Mouse (Mus musculus): ENCODE measurements at regions not wholly inside any gene's neighbourhood (a gene's known extent, or its start where the extent isn't known, plus 50 kb on each side); places are given as distances from the start of the nearest gene placed in this dataset.

DNA sequence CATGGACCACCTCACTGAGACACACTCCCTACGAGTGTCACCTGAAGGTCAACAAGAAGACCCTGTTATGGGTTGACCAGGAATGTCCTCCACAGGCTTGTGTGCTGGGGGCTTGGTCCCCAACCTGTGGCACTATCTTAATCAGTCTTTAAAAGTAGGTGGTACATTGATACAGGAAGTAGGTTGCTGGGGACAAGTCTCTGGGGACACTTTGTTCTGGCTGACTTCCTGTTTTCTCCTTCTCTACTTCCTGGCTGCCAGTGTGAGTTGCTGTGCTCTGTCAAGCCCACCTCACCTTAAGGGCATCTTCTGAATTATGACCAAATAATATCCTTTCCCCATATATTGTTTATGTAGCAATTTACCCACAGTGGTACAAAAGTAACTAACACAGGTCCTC is 96.1 kb downstream of the Cct6b start:
- no peak for DNase-seq

DNA sequence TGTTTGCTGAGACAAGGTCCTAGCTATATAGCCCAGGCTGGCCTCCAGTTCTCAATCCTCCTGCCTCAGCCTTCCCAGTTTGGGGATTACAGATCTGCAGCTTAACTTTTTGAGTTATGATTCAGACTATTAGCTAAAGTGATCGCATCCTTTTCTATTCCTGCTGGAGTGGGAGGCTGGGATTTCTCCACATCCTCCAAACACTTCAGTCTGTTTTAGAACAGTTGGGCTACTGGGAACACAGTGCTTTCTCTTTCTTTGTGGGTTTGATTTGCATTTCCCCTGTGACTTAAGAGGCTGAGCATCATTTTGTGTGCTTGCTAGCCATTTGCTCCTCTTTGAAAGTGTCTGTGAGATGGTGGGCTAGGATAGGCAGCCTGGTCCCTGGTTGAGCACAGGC is 100.0 kb downstream of the Cct6b start:
- no peak for DNase-seq

DNA sequence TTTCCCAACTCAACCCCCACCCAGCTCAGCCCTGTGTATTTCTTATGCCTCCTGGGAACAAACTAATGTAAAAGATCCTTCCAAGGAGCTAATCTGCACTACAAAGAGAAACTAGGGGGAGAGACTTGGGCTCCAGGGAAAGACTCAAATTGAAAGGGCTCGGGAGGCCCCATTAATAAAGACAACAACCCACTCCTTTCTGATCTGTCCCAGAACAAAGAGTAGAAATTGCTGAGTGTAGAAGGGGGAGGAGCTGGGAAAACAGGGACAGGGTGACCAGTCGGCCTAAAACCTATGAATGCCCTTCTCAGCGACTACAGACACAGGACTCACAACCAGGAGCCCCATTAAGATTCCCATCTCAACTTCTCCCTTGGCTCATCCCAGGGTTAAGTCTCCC is 102.0 kb downstream of the Cct6b start:
- DNase-seq, result no peak

DNA sequence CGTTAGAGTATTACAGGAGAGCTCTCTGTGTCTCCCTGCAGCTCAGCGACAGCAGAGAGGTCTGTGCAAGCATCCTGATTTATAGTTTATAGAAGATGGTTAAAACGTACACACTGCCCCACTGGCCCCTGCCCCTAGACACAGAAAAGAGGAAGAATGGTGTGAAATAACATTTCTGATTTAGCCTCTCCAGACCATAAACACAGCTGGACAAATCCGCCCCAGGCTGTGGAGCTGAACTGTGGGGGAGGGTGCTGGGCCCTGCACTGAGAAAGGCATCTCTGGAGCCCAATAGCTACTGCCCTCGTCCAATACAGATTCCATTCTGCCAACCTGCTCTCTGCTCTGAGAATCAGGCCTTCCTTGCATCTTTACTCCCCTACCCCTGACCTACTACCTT is 112.4 kb downstream of the Cct6b start:
- DNase-seq, result no peak

DNA sequence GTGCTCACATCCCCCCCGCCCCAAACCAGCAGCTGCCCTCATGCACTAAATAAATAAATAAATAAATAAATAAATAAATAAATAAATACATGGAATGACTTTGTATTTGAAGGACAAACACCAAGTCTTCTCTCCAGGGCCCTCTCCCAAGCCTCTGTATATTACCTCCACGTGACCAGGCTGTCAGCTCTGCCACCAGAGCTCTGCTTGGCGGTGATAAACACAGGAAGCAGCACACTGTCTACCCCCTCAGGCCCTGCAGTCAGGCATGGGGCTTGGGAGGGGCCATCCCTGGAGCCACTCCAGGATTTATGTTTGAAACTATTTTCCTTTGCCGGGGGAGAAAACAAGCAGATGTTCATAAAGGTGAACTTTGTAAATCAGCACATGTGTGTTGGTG is 125.6 kb downstream of the Cct6b start:
- DNase-seq, result no peak

DNA sequence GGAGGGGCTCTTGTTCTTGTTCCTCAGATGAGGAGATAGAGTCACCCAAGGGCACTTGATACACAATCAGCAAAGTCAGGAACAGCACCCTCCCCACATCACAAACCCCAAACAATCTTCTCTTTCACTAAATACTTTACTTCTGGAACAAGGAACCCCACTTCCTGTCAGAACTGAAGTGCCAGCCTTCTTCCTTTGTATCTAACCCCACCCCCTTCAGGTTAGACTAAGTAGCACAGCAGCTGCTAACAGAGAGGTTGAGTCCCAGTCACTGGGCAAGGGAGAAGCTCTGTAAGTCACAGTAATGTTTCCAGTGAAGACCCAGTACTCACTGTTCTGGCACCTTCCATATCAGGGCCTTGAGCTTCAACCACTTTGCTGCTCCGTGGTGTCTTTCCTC is 131.9 kb downstream of the Cct6b start:
- DNase-seq, result no peak

DNA sequence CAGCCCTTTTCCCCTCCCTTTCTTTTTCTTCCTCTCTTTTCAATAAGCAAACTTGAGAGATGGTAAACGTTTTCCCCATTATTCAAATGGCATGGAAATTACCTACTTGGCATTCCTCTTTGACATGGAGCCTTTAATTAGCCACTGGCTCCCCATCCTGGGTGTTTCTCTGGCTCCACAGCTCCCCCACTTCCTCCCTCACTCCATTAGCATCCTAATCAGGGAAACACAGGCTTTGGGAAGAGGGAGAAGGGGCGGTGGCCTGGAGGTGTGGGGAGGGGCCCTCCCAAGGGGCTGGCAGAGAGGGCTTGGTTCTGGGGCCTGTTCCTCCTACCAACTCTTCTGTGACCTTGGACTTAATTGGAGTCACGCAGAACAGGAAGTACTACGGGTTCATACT is 132.7 kb downstream of the Cct6b start:
- no peak for DNase-seq

DNA sequence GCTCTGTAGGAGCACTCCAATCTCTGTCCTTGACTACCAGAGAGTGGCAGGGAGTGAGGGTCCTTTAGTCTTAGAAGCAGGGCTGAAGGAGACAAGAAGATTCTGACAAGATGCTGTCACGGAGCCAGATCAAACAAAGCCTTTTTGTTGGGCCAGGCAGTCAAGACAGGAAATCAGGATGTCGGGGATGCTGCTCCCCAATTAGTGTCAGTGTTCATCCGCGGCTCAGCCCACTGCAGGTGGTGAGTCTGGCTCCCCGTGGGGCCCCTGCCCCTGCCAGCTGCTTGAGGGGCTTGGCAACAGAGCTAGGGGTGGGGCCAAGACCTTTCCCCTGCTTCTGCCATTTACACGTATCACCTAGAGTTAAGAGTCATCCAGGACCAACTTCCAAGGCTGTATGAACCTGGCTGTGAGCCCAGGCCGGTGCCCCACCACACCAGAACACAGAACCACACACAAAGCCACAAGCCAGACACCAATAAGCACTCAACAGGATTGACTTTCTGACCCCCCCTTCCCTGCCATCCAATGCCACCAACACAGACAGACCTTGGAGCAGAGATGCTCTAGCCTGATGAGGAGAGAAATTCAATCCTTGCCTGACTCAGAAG is 137.5 kb downstream of the Cct6b start:
- DNase-seq, result no peak

DNA sequence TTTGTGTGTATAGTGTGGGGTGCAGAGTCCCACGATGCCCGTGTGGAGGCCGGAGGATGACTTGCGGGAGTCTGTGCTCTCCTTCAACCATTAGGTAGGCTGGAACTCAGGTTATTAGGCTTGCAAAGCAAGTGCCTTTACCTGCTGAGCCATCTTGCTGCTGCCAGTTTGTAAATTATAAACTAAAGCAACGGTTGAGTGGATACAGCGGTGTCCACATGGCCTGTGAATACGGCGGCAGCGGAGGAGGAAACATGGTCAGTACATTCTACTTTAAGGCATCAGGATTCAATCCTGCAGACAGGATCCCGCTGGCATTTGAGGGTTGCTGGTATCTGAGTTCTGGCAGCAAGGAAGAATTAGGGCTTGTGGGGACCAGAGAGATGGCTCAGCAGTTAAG is 143.1 kb downstream of the Cct6b start:
- DNase-seq, result no peak

DNA sequence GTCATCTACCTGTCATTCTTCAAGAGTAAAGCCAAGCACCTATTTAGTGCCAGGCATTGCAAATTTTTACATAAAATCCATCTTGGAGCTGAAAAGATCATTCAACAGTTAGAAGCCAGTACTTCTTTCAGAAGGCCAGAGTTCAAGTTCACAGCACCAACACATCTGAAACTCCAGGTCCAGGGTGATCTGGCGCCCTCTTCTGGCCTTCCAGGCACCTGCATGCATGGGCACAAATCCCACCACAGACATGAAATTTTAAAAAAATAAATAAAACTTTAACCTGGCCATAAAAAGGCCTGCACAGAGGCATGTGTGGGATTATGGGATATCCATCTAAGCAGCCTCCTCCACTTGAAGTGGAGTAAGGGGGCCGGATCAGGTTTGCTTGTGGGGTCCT is 144.7 kb downstream of the Cct6b start:
- DNase-seq, result no peak

DNA sequence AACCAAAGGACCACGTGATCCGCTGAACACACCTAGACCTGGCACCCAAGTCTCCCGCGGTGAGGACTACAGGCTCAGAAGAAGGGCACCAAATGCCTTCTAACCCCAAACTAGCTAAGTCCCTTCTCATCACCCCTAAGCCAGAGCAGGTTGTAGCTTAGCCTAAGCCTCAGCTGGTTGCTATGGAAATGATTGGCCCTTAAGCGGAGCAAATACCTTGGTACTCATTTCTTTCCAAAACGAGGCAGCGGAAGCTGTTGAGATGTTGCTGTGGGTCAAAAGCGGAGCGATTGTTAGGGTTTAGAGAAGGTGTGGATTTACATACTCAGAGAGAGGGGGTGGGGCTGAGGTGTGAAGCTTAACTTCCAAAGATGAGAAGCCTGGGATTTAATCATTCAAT is 145.7 kb downstream of the Cct6b start:
- DNase-seq, result no peak

DNA sequence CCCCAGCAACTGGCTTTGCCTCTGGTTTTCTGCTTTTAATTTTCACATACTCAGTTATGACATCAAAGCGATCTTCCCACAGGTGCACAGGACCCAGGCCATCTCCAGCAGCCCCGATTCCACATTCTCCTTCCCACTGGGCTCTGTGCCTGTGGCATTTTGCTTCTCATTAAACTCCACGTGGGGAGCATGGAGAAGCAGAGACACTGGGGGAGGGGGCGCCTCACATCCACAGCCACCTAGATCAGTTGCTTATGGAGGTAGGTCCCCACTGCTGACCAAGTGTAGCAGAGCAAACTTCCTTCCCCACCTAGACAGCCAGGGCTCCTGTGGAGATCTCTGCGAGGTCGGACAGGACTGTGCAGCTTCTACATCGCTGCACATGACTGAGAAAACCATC is 147.3 kb downstream of the Cct6b start:
- DNase-seq, result peak; percentile 47 to 62

DNA sequence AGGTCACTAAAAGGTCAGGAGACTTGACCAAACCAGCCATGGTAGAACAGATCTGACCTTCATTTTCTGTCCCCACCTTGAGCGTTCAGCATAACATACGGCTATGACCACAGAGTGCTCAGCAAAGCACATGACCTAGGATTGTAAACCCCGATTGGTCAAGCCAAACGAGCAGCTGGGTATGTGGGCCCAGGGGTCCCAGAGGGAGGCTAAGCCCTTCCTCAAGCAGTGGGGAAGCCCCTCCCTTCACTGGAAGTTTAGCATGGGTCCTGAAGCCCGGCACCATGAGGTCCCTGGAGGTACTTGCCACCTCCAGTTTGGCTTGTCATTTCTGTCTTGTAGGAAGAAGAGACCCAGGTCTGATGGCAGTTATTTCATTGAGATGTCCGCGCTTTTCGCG is 149.8 kb downstream of the Cct6b start:
- DNase-seq, result no peak

DNA sequence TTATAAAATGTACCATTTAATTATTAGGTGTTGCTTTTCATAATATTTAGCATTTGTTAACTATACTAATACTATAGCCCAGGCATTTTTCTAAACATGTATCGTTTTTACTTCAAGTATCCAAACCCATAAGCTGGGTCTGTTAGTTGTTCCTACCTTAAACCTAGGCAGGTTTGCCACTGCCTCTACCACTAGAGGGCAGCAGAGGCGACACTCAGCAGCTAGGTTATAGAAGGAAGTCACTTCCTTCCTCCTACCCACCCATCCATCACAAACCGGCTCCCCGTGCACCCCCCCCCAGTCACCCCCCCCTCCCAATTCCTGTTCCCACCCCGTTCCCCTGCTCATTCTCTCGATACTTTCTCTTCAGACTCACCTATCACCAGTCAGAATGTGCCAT is 150.6 kb downstream of the Cct6b start:
- peak; percentile 85 to 90 for DNase-seq

DNA sequence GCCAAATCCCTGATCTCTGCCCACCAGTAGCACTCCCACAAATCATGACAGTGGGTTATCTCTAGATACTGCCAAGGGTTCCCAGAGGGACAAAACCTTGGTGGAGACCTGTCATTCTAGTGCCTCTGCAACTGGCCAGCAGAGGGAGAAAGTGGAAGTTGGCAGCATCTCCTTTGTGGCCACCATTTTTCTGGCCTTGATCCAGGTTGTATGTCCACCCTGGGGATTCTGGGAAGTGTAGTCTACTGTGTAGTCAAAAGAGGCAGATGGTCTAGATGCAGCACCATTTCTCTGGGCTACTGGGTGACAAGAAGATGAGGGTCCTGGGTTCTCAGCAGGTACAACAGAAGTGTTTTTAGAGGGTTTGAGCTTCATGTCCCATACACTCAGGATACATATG is 152.1 kb downstream of the Cct6b start:
- peak; percentile 68 to 83 for DNase-seq

DNA sequence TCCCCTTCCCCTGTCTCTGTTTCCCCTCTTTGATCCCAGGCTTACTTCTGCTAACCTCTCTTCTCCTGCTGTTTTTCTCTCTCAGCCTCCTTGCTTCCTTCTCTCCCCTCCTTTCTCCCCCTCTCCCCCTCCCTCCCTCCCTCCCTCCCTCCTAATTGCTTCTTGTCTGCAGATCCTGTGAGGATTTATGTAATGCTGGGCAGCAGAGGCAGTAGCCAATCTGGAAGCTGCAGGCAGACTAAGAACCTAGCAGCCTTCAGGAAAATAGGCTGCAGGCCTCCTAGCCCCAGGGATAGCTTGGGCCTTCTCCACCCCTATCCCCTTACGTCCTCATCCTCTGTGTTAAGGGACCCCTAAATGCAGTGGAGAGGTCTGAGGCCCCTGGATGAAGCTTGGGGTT is 155.2 kb downstream of the Cct6b start:
- no peak for DNase-seq

DNA sequence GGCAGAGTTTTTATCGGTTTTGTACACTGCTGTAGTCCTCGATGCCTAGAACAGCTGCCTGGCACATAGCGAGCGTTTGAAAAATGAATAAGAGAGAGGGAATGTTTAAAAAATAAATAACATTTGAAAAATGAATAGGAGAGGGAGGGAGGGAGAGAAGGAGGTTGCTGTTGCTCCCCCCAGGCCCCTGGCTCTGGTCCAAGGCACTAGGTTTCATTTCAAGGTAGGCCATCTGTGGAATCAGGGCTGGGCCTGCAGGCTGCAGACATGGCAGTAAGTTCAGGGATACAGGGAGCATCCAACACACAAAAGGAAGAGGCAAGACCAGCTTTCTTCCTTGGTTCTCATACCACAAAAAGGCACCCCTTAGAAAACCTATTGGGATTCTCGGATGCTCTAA is 156.5 kb downstream of the Cct6b start:
- peak; percentile 68 to 75 for DNase-seq

DNA sequence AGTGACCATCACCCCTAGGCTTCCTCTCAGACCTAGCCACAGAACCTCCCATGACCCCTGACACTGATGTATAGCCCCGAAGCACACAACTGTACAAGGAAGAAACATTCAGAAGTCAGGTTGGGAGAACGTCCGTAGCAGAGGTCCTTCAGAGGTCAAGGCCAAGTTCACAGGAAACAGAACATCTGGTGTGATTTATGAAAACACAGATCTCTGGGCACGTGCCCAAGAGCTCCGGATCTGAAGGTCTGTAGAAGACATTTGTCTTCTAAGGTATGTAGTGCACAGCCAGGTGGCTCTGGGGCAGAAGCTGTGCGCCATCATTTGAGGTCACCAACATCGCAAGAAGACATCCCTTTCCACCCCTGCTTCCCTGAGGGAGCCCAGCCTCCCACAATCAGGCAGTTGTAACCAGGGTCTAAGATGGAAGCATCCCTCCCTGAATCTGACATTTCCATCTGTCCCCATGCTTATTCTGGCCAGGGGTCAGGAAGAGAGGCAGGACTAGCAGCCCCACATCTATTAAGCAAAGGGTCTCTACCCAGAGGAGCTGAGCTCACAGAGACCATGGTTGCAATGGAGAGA is 159.8 kb downstream of the Cct6b start:
- DNase-seq, result peak in 1 of 2 experiments; percentile 31

DNA sequence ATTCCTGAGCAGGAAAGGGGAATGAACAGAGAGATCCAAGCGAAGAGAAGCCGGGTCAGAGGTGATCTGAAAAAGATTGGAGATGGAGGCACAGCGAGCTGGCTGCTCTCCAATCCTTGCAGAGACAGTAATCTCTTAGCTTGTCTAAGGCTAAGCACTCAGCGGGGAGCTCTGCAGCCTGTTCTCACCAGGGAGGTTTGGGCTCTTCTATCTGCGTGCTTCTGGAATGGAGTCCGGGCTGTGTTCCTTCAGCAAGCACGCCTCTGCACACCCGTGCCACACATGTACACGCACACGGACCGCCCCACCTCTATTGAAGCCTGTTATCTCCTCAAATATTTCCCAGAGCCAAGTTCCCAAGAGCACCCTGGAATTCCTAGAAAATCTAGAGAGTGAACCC is 161.3 kb downstream of the Cct6b start:
- peak; percentile 46 to 64 for DNase-seq

DNA sequence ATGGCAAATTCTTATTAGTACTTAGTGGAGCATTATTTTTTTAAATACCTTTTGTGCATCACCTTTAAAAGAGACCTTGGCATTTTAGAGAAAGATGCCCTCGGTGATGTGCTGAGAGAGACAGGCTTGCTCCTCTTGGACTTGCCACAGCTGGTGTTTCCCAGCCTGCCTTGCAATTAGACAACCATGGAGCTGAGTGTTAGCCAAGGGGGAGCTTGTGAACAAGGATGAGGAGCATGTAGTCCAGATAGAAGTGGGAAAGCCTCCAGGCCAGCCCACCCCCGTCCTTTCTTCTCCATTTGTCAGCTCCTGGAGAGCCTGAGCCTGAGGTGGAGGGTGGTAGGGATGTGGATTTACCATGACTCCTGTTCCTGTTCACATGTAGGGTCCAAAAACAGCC is 161.9 kb downstream of the Cct6b start:
- no peak for DNase-seq

DNA sequence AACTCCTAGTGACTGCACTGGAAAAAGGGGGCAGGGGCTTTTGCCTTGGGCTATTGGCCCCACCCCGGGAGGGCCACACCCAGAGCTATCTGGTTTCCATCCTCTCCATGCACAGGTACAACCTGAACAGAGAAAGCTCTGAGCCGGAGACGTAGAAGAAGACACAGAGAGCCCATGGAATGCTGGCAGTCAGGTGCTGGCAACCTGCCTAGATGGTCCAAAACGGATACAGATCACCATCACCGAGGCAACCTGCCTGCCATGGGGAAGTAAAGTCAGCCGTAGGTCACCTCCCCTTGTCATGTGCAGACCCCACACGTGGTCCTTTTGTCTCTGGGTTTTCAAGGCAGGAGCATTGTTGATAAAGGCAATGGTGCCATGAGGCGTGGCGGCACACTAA is 164.0 kb downstream of the Cct6b start:
- DNase-seq, result peak; percentile 49 to 66

DNA sequence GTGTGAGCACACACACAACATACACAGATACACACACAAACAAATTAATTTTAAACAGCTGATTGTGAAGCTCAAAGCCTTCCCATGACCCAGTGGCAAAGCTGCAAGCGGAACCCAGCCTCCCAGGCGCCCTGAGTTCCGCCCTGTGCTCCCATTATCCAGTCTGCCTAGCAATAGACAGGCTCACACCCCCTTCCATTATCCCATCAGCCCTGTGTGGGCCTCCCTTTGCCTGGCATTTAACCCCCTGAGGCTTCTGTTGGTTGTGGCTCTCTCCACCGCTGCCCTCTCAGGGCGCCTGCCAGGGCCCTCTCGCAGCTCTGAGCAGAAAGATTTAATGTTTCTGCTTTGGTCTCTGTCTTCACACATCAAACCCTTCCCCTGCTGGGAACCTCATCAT is 166.4 kb downstream of the Cct6b start:
- no peak for DNase-seq

DNA sequence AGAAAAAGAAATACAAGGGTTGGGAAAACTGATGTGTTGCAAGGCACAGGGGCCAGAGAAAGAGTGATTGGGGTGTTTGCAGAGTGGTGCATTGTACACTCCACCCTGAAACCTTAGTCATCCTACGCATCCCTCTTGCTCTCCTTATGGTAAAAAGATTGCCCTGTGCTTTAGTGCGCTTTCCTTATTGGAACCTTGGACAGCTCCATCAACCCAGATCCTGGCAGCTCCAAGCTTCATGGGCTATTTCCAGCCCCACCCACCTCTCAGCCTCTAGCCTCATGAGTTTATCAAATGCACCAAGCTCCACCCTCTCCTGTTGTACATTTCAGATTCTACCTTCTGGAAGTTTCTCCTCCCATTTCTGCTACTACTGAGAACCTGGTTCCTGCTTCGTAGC is 167.3 kb downstream of the Cct6b start:
- DNase-seq, result no peak

DNA sequence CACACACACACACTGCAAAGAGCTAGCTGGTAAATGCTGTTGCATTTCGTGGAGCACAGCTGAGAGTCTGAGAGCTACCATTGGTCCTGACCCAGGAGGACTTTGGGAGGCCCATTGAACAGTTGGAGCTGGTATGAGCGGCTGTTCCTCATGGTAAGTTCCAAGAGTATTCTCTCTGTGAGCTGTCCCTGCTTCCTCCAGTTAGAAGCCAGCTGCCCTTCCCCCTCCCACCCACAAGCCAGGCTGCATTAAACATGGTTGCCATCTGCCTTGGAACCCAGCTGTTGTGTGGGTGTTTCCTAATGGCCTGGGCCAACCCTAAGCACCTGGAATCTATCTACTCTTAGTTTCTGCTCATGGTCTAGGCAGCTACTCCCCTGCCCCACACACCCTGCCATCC is 174.4 kb downstream of the Cct6b start:
- DNase-seq, result no peak

DNA sequence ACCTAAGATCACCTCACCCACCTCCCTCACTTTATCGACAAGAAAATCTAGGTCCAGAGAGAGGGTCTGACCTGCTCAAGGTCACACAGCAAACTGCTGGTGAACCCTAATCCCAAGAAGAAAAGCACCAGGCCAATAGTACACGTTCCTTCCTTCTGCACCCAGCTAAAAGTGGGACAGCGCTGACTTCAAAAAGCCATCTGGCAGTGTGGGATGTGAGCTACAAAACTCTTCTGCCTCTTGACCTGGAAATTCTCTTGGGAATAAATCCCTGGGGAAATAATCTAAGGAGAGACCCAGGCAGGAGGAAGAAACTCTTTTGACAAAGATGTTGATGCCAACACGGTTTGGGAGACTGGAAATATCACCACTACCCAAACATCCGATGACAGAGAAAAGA is 175.4 kb downstream of the Cct6b start:
- no peak for DNase-seq
